Mouse (Mus musculus) urinary bladder, postnatal 36 days (tissue): ENCODE measurements at regions not wholly inside any gene's neighbourhood (a gene's known extent, or its start where the extent isn't known, plus 50 kb on each side); places are given as distances from the start of the nearest gene placed in this dataset.

Experiments
- DNase-seq, 2 experiments: peaks; one replicate each; pipeline ENCODE4 v3.0.0; 2022; ENCODE audit warnings: low spot score in 2 of 2, mixed read lengths in 1 of 2

- DNase-seq, result no peak
These were observed 54.3 kb upstream of the Hs6st1 start for GRCm38 (mm10) chr1:36013823-36014341.

- no peak for DNase-seq
These were observed 53.8 kb upstream of the Hs6st1 start for GRCm38 (mm10) chr1:36014372-36014771.

- DNase-seq, result no peak
These were observed 53.0 kb upstream of the Hs6st1 start for GRCm38 (mm10) chr1:36015210-36015609.

GRCm38 (mm10) chr1:36016566-36016965 lies 51.6 kb upstream of the Hs6st1 start:
- no peak for DNase-seq

GRCm38 (mm10) chr1:36017061-36017461 lies 51.1 kb upstream of the Hs6st1 start:
- no peak for DNase-seq

- no peak for DNase-seq
These were observed 50.5 kb upstream of the Hs6st1 start for GRCm38 (mm10) chr1:36017656-36018055.
